ENCODE assay signal across 9 mouse cellular contexts in genomic region chr12:108241626-108242025, GRCm38 (mm10). TPM values are rescaled to one million over a fixed set of nuclear protein-coding genes. Genes with fewer than 3 reads are reported as not detected.
A peak's percentile ranks its signal among the peaks of the same experiment; 100 is the strongest.
DNase-seq lines count a peak whose midpoint lies in the region; ATAC-seq lines count a peak whose summit lies in the region.
"Had no signal": no experiment of that assay in that cellular context is flagged by ENCODE, and none has a peak within 500 bp of the region (broad histone marks: within the 10 kb centered on the region; RNA-seq: fewer than 3 reads in every experiment).

No protein-coding gene starts in this region.

- 46% methylated on average over 6 of the region's 6 CpGs for WGBS in forebrain, embryonic 14.5 days
- WGBS in limb, embryonic 13.5 days, result 50% methylated on average over 6 of the region's 6 CpGs

- H3K4me2 ChIP-seq in forebrain, embryonic 14.5 days (ENCODE audit: low read length), result peak overlapping the region; percentile 34; the same call in 1 of the 2 replicates
- H3K4me2 ChIP-seq in limb, embryonic 13.5 days (replicated peaks), result no peak overlapping the region
- H3K4me2 ChIP-seq: heart, embryonic 15.5 days; liver, embryonic 15.5 days had no signal

- H3K9ac ChIP-seq in forebrain, embryonic 14.5 days (ENCODE audit: low read length), result peak overlapping the region; percentile 52
- no peak overlapping the region for H3K9ac ChIP-seq in limb, embryonic 13.5 days
- H3K9ac ChIP-seq: heart, embryonic 15.5 days; liver, embryonic 15.5 days had no signal

- peaks cover 70% of the 10 kb centered on the region for H3K4me1 ChIP-seq in forebrain, embryonic 14.5 days (ENCODE audit: control insufficient read depth, insufficient read depth, low read length)
- peaks cover 74% of the 10 kb centered on the region for H3K4me1 ChIP-seq in limb, embryonic 13.5 days

- H3K27me3 ChIP-seq in forebrain, embryonic 14.5 days (replicated peaks; ENCODE audit: control insufficient read depth, insufficient read depth, low read length), result no peaks in the 10 kb centered on the region
- peaks cover 24% of the 10 kb centered on the region for H3K27me3 ChIP-seq in limb, embryonic 13.5 days
- H3K27me3 ChIP-seq: heart, embryonic 15.5 days; liver, embryonic 15.5 days had no signal

- H3K36me3 ChIP-seq in forebrain, embryonic 14.5 days (ENCODE audit: control insufficient read depth, insufficient read depth, low read length), result no peaks in the 10 kb centered on the region
- H3K36me3 ChIP-seq in limb, embryonic 13.5 days, result no peaks in the 10 kb centered on the region
- H3K36me3 ChIP-seq: heart, embryonic 15.5 days; liver, embryonic 15.5 days had no signal

- peak; percentile 71 for DNase-seq in retina, embryonic 14.5 days (ENCODE audit: low spot score)
- DNase-seq in retina, postnatal 1 day, result no peak
- no peak for DNase-seq in forebrain, embryonic 14.5 days (ENCODE audit: low spot score)
- DNase-seq in urinary bladder, adult 18-20 months (ENCODE audit: low spot score in 2 of 2), result no peak
- no peak for DNase-seq in thymus, postnatal 10 days (ENCODE audit: low spot score in 2 of 2)
- DNase-seq in layer of hippocampus, postnatal 25 days (ENCODE audit: extremely low spot score in 1 of 2, low spot score in 1 of 2), result no peak

- H3K9me3 ChIP-seq in forebrain, embryonic 14.5 days (replicated peaks; ENCODE audit: control insufficient read depth, low read length), result no peaks in the 10 kb centered on the region
- no peaks in the 10 kb centered on the region for H3K9me3 ChIP-seq in limb, embryonic 13.5 days
- H3K9me3 ChIP-seq: heart, embryonic 15.5 days; liver, embryonic 15.5 days had no signal

- no peak for ATAC-seq in forebrain, embryonic 14.5 days
- no peak for ATAC-seq in limb, embryonic 13.5 days (ENCODE audit: low FRiP score, low read depth)

- H3K4me3 ChIP-seq in forebrain, embryonic 14.5 days (ENCODE audit: low read depth, low read length), result no peak overlapping the region
- H3K4me3 ChIP-seq in limb, embryonic 13.5 days, result no peak overlapping the region
- H3K4me3 ChIP-seq: heart, embryonic 15.5 days; liver, embryonic 15.5 days had no signal

- peak overlapping the region; percentile 87 for H3K27ac ChIP-seq in forebrain, embryonic 14.5 days (ENCODE audit: low read depth, low read length)
- 0 out of 2 replicates have a peak overlapping the region, but pooled peaks have one; percentile 28 for H3K27ac ChIP-seq in limb, embryonic 13.5 days
- H3K27ac ChIP-seq: heart, embryonic 15.5 days; liver, embryonic 15.5 days had no signal

RNA-seq across cellular contexts. Expression of gene Ccdc85c, which starts 33.6 kb away (rescaled TPM):
- polyA plus RNA-seq in forebrain, embryonic 14.5 days (2014; fragmentation: Nextera tagmentation; extraction: Ambion mirVana), result 13.6 and 14.5 TPM in 2 replicates
- polyA plus RNA-seq in limb, embryonic 13.5 days (2015; fragmentation: Nextera tagmentation; extraction: Ambion mirVana), result 6.6 and 6.9 TPM in 2 replicates
- total RNA-seq in layer of hippocampus, postnatal 25 days (2021), result 10 to 100 TPM; 66.6 to 71.3 TPM
